Mouse (Mus musculus) midbrain, embryonic 16.5 days (tissue): Measurements from ENCODE around the gene Zfp184. TPM values are rescaled to one million over a fixed set of nuclear protein-coding genes. Genes with fewer than 3 reads are reported as not detected.

Source experiments
- ATAC-seq: fragments of 200-750 bp; cut with Nextera tagmentation; 2 replicates; pipeline ENCODE4 v1.8.0; 2017; ENCODE audit warnings: moderate TSS enrichment
- H3K27ac ChIP-seq: fragments of 300-500 bp; sonication (generic); 2 replicates; pipeline ENCODE4 v1.5.1; 2014; ENCODE audit warnings: mild to moderate bottlenecking, low read length, mixed read lengths
- H3K27me3 ChIP-seq: fragments of 300-500 bp; sonication (generic); 2 replicates; pipeline ENCODE4 v1.6.1; 2014; ENCODE audit warnings: low read depth, low read length, mixed read lengths; ENCODE audit not compliant: control insufficient read depth, insufficient read depth
- H3K36me3 ChIP-seq: fragments of 300-500 bp; sonication (generic); 2 replicates; pipeline ENCODE4 v1.6.1; 2014; ENCODE audit warnings: mild to moderate bottlenecking, low read length, moderate library complexity, mixed read lengths; ENCODE audit not compliant: control insufficient read depth, insufficient read depth
- H3K4me1 ChIP-seq: fragments of 300-500 bp; sonication (generic); 2 replicates; pipeline ENCODE4 v1.6.1; 2014; ENCODE audit warnings: mild to moderate bottlenecking, low read length, mixed read lengths; ENCODE audit not compliant: control insufficient read depth, insufficient read depth
- H3K4me2 ChIP-seq: fragments of 300-500 bp; sonication (generic); 2 replicates; pipeline ENCODE4 v1.6.1; 2014; ENCODE audit warnings: mild to moderate bottlenecking, low read length, mixed read lengths
- H3K4me3 ChIP-seq: fragments of 300-500 bp; sonication (generic); 2 replicates; pipeline ENCODE4 v1.5.1; 2014; ENCODE audit warnings: low read depth, mild to moderate bottlenecking, low read length, moderate library complexity, mixed read lengths
- H3K9ac ChIP-seq: fragments of 300-500 bp; sonication (generic); 2 replicates; pipeline ENCODE4 v1.6.1; 2014; ENCODE audit warnings: low read depth, low read length, mixed read lengths
- H3K9me3 ChIP-seq: fragments of 300-500 bp; sonication (generic); replicated peaks from 2 replicates; pipeline ENCODE4 v1.6.1; 2014; ENCODE audit warnings: mild to moderate bottlenecking, low read length, mixed read lengths; ENCODE audit not compliant: control insufficient read depth, poor library complexity, severe bottlenecking
- WGBS: fragments of 180-500 bp; shearing (Covaris S2); extraction: QIAGEN DNeasy Blood & Tissue Kit; methylation state at CpG from one replicate; pipeline ENCODE4 v1.1.7; 2014; 5-methylcytosine and 5-hydroxymethylcytosine counted together
- polyA plus RNA-seq: library from polyadenylated mRNA; unstranded; fragments of >200 nt; fragmentation: Nextera tagmentation; extraction: Ambion mirVana; gene quantifications from 2 replicates; pipeline ENCODE4 v1.2.1, GENCODE M21; 2015

Zfp184 gene
- polyA plus RNA-seq, 1 experiment from 2014 or later = 12.0 TPM

DNA sequence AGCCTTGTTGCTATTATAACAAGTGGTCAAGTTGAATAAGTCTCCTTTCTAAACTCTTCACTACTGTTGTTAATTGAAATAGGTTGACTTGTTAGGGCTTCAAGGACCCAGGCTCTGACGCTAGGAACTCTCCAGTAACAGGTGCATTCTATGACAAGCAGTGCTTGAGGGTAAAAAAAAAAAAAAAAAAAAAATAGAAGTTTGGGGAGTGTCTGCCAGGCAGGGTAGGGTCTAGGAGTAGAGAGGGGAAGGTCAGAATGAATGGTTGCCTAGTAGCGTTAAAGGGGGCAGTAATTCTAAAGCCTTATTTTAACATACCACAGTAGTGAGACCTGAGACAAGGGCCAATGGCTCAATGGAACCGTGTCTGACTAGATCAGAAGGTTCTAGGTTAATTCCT, 53.5 kb downstream of the Zfp184 start:
- Histone ChIP-seq H3K4me1 (no peaks in the 10 kb centered on the region), H3K27ac (no peak overlapping the region), H3K4me3 (no peak overlapping the region), H3K4me2 (no peak overlapping the region), H3K9ac (no peak overlapping the region), H3K27me3 (peaks cover 81% of the 10 kb centered on the region), H3K9me3 (no peaks in the 10 kb centered on the region), H3K36me3 (no peaks in the 10 kb centered on the region)
- 26% methylated on average over 3 of the region's 3 CpGs for whole genome bisulfite sequencing
- no peak for ATAC-seq

DNA sequence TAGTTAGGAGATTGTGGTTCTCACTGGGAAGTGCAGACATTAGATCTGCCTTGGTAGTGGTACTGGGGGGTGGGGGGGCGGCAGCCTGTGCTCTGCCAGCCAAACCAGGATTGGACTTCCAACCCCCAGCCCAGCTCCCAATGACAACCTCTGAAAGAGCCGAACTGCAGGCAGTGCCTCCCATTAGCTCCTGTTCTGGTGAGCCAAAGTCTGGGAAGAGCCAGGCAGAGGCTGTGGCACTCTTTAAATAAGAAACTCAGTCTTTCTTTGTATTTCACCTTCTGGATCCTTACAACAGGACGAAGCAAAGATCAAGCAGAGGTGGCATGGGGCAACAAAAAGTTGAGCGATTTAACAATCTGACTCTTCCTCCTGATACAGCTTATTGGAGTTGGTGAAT, 54.3 kb downstream of the Zfp184 start:
- 27% methylated on average over 4 of the region's 4 CpGs for WGBS
- no peak for ATAC-seq
- H3K9ac ChIP-seq = no peak overlapping the region
- H3K9me3 ChIP-seq = no peaks in the 10 kb centered on the region
- peaks cover 83% of the 10 kb centered on the region for H3K27me3 ChIP-seq
- no peak overlapping the region for H3K4me3 ChIP-seq
- no peaks in the 10 kb centered on the region for H3K36me3 ChIP-seq
- no peak overlapping the region for H3K27ac ChIP-seq
- H3K4me1 ChIP-seq = no peaks in the 10 kb centered on the region
- no peak overlapping the region for H3K4me2 ChIP-seq

DNA sequence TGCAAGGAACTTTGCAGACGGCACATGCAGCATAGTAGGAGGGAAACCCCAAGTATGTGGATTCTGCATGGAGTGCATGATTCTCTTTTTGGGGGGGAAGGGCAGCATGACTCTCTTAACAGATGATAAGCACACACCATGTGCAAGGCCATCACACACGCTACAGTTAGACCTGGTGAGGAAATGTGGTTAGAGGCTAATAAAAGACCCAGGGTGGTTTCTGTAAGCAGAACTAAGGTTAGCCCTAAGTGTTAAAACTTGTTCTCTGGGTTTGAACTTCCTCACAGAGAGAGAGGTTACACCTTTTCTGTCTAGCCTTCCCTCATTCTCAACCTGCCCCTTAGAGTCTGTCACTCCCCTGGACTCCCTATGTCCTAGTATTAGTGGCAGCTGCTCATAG, 56.5 kb downstream of the Zfp184 start:
- H3K4me3 ChIP-seq = no peak overlapping the region
- 70% methylated on average over 2 of the region's 2 CpGs for WGBS
- no peak overlapping the region for H3K4me2 ChIP-seq
- no peak for ATAC-seq
- no peaks in the 10 kb centered on the region for H3K36me3 ChIP-seq
- peaks cover 2% of the 10 kb centered on the region for H3K4me1 ChIP-seq
- H3K9me3 ChIP-seq = no peaks in the 10 kb centered on the region
- no peak overlapping the region for H3K9ac ChIP-seq
- peaks cover 88% of the 10 kb centered on the region for H3K27me3 ChIP-seq
- H3K27ac ChIP-seq = no peak overlapping the region

- Histone ChIP-seq H3K36me3 (no peaks in the 10 kb centered on the region), H3K4me1 (peaks cover 7% of the 10 kb centered on the region), H3K4me3 (no peak overlapping the region), H3K4me2 (no peak overlapping the region), H3K9me3 (no peaks in the 10 kb centered on the region), H3K27ac (no peak overlapping the region), H3K9ac (no peak overlapping the region), H3K27me3 (peaks cover 89% of the 10 kb centered on the region)
- 33% methylated on average over 5 of the region's 5 CpGs for WGBS
- ATAC-seq = no peak
Observed at GRCm38 (mm10) chr13:22001823-22002222, 56.9 kb downstream of the Zfp184 start.

- H3K4me3 ChIP-seq = peak overlapping the region; percentile 40
- no peaks in the 10 kb centered on the region for H3K9me3 ChIP-seq
- WGBS = under 1% methylated on average over 45 of the region's 45 CpGs
- peak; percentile 70 for ATAC-seq
- peaks cover 8% of the 10 kb centered on the region for H3K4me1 ChIP-seq
- no peak overlapping the region for H3K27ac ChIP-seq
- peak overlapping the region; percentile 77 for H3K4me2 ChIP-seq
- H3K9ac ChIP-seq = no peak overlapping the region
- no peaks in the 10 kb centered on the region for H3K36me3 ChIP-seq
- H3K27me3 ChIP-seq = peaks cover 91% of the 10 kb centered on the region
Observed at GRCm38 (mm10) chr13:22005605-22006333, 60.9 kb downstream of the Zfp184 start.

- no peaks in the 10 kb centered on the region for H3K9me3 ChIP-seq
- no peaks in the 10 kb centered on the region for H3K36me3 ChIP-seq
- H3K27ac ChIP-seq = no peak overlapping the region
- H3K4me2 ChIP-seq = peak overlapping the region; percentile 77
- WGBS = 2% methylated on average over 38 of the region's 38 CpGs
- H3K4me1 ChIP-seq = peaks cover 8% of the 10 kb centered on the region
- H3K4me3 ChIP-seq = peak overlapping the region; percentile 40
- no peak overlapping the region for H3K9ac ChIP-seq
- ATAC-seq = peak; percentile 64
- H3K27me3 ChIP-seq = peaks cover 89% of the 10 kb centered on the region
Observed at GRCm38 (mm10) chr13:22006334-22007120, 61.6 kb downstream of the Zfp184 start.

DNA sequence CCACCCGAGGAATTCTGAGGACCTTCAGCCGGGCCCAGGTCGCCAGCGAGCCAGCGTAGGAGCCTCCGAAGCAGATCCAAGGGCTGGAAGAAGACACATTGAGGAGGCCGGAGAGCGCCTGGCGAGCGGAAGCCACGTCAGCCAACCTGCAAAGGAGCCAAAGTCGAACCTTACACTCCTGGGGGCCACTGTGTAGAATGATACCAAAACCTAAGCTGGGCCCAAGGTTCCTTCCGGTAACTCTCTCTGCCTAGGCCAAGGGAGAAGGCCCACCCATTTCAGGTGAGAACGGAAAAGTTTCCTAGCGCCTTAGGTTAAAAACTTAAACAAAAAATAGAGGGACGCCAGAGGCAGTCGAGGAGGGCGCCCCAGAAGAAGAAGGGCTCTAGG, 62.2 kb downstream of the Zfp184 start:
- 3% methylated on average over 18 of the region's 18 CpGs for WGBS
- H3K9me3 ChIP-seq = no peaks in the 10 kb centered on the region

GRCm38 (mm10) chr13:22007872-22008271, 63.0 kb downstream of the Zfp184 start:
- H3K36me3 ChIP-seq = no peaks in the 10 kb centered on the region
- H3K9me3 ChIP-seq = no peaks in the 10 kb centered on the region
- H3K4me3 ChIP-seq = no peak overlapping the region
- H3K27ac ChIP-seq = no peak overlapping the region
- H3K9ac ChIP-seq = no peak overlapping the region
- 45% methylated on average over 7 of the region's 7 CpGs for WGBS
- H3K4me2 ChIP-seq = no peak overlapping the region
- no peak for ATAC-seq
- peaks cover 8% of the 10 kb centered on the region for H3K4me1 ChIP-seq
- H3K27me3 ChIP-seq = peaks cover 86% of the 10 kb centered on the region

More for the DNA sequence above, 62.2 kb downstream of the Zfp184 start:
- peak overlapping the region; percentile 40 for H3K4me3 ChIP-seq
- H3K27me3 ChIP-seq = peaks cover 86% of the 10 kb centered on the region
- ATAC-seq = no peak
- H3K36me3 ChIP-seq = no peaks in the 10 kb centered on the region
- H3K27ac ChIP-seq = no peak overlapping the region
- H3K4me1 ChIP-seq = peaks cover 8% of the 10 kb centered on the region
- H3K4me2 ChIP-seq = peak overlapping the region; percentile 77
- no peak overlapping the region for H3K9ac ChIP-seq

DNA sequence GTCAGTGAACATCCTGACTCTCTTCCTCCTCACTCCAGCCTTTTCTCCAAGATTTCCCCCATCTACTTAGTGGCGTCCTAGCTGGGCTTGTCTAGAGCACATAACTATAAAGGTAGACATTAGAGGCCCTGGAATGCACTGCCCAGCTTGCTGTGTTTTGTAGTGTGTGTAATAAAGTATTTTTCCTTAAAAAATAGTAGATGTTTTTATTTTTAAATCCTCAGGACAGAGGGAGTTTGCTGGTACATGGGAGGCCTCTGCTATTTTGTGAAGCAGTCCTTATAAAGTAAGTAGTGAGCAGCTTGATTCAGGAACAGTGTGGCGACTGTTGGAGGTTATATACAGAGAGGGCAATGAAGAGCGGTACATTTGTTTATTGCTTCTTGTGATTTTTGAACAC, 63.8 kb downstream of the Zfp184 start:
- Histone ChIP-seq H3K4me2 (no peak overlapping the region), H3K4me1 (peaks cover 8% of the 10 kb centered on the region), H3K36me3 (no peaks in the 10 kb centered on the region), H3K27me3 (peaks cover 83% of the 10 kb centered on the region), H3K4me3 (no peak overlapping the region), H3K9me3 (no peaks in the 10 kb centered on the region), H3K9ac (no peak overlapping the region), H3K27ac (no peak overlapping the region)
- WGBS = 67% methylated on average over 3 of the region's 3 CpGs
- no peak for ATAC-seq
